Mouse (Mus musculus) brain, embryonic 14.5 days (tissue): ENCODE data around the gene Hoxc13.

Source experiments
- CTCF ChIP-seq: fragments of 200-500 bp; IDR thresholded peaks from 2 replicates; pipeline ENCODE4 v1.5.1; 2012; ENCODE audit warnings: inconsistent platforms, mild to moderate bottlenecking, moderate library complexity, borderline replicate concordance; ENCODE audit not compliant: insufficient read depth, insufficient read length; ENCODE audit errors: extremely low read depth
- POLR2A ChIP-seq: fragments of 200-500 bp; IDR thresholded peaks from 2 replicates; pipeline ENCODE4 v1.6.1; 2012; ENCODE audit warnings: mild to moderate bottlenecking, inconsistent platforms, borderline replicate concordance; ENCODE audit not compliant: poor library complexity, insufficient read depth, insufficient read length, severe bottlenecking; ENCODE audit errors: extremely low read depth

- no peak for TF ChIP-seq POLR2A
- no peak for TF ChIP-seq CTCF
Measured at GRCm38 (mm10) chr15:102965003-102965891, 44.3 kb downstream of the Hoxc13 start.
